Mouse (Mus musculus): ENCODE data around the gene Tmem182. TPM values are rescaled to one million over a fixed set of nuclear protein-coding genes. Genes with fewer than 3 reads are reported as not detected.
A peak's percentile ranks its signal among the peaks of the same experiment; 100 is the strongest.

The Tmem182 gene
- polyA plus RNA-seq, 1 experiment from 2014 or later = 0.16 TPM

DNA sequence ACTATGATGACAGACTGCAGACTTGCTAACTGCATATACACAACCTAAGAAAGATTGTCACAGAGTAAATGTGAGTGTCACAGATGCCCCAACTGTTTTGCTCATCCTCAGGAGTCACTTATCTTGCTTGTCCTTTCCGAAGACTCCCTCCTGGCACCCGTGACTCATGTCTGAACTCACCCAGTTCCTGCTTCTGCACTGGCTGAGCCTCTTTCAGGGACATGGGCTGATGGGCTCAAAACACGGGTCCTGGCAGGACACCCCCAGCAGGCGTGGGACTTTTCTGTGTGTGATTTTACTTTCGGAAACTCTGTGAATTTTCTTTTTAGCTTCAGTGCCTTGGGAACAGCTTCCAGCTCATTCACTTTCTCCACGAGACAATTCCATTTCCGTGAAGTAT lies 20.4 kb downstream of the Tmem182 start:
- ATAC-seq = no peak
- H3K9ac ChIP-seq (ENCODE audit: low read depth, low read length) = no peak overlapping the region
- TF ChIP-seq CTCF (IDR thresholded peaks at IDR 0.05; ENCODE audit: low read depth) = no peak
- 76% methylated on average over 7 of the region's 7 CpGs for WGBS
- no peaks in the 10 kb centered on the region for H3K9me3 ChIP-seq (ENCODE audit: control insufficient read depth)
- H3K4me1 ChIP-seq (replicated peaks; ENCODE audit: control insufficient read depth, insufficient read depth, low read length) = no peaks in the 10 kb centered on the region
- no peaks in the 10 kb centered on the region for H3K36me3 ChIP-seq (ENCODE audit: control insufficient read depth, insufficient read depth)
- no peak overlapping the region for H3K27ac ChIP-seq (ENCODE audit: low read depth, low read length)
- H3K4me3 ChIP-seq (ENCODE audit: low read depth, low read length) = no peak overlapping the region
- no peak overlapping the region for H3K4me2 ChIP-seq (replicated peaks; ENCODE audit: low read depth)
- H3K27me3 ChIP-seq (replicated peaks; ENCODE audit: control insufficient read depth, insufficient read depth, low read length) = no peaks in the 10 kb centered on the region

DNA sequence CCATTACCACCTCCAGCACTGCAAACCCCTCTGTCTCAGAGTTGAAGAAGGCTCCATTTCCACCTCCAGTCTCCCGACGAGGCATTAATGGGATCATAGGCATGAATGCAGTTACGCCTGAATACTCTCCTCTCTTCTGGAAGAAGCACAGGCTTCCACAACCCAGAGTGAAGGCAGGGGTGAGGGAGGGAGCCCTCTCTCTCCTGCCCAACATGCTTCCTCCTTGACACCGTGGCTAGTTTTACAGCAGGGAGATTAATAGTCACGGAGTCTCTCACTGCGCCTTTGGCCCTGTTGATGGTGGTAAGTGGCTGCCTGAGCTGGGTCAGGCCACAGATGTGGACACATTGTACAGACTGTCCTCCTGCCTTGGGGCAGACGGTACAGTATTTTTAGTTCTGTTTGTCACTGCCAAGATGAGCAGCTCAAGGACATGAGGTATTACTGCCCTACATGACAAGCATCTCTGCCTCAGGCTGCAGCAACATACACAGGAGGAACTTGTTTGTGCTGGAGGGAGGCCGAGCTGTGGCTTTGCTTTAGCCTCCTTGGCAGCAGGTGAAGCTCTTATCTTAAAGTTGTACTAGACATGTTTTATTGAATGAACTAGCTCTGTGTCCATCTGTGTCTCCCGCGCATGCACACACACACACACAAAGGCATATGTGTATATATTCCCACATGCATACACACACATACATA lies 24.0 kb downstream of the Tmem182 start:
- Histone ChIP-seq H3K27ac (ENCODE audit: low read depth, low read length) (no peak overlapping the region), H3K27me3 (replicated peaks; ENCODE audit: control insufficient read depth, insufficient read depth, low read length) (no peaks in the 10 kb centered on the region), H3K4me2 (replicated peaks; ENCODE audit: low read depth) (no peak overlapping the region), H3K9me3 (ENCODE audit: control insufficient read depth) (no peaks in the 10 kb centered on the region), H3K4me1 (replicated peaks; ENCODE audit: control insufficient read depth, insufficient read depth, low read length) (no peaks in the 10 kb centered on the region), H3K4me3 (ENCODE audit: low read depth, low read length) (no peak overlapping the region), H3K36me3 (ENCODE audit: control insufficient read depth, insufficient read depth) (no peaks in the 10 kb centered on the region), H3K9ac (ENCODE audit: low read depth, low read length) (no peak overlapping the region)
- ATAC-seq = no peak
- 55% methylated on average over 10 of the region's 10 CpGs for WGBS
- TF ChIP-seq CTCF (IDR thresholded peaks at IDR 0.05; ENCODE audit: low read depth) = no peak

DNA sequence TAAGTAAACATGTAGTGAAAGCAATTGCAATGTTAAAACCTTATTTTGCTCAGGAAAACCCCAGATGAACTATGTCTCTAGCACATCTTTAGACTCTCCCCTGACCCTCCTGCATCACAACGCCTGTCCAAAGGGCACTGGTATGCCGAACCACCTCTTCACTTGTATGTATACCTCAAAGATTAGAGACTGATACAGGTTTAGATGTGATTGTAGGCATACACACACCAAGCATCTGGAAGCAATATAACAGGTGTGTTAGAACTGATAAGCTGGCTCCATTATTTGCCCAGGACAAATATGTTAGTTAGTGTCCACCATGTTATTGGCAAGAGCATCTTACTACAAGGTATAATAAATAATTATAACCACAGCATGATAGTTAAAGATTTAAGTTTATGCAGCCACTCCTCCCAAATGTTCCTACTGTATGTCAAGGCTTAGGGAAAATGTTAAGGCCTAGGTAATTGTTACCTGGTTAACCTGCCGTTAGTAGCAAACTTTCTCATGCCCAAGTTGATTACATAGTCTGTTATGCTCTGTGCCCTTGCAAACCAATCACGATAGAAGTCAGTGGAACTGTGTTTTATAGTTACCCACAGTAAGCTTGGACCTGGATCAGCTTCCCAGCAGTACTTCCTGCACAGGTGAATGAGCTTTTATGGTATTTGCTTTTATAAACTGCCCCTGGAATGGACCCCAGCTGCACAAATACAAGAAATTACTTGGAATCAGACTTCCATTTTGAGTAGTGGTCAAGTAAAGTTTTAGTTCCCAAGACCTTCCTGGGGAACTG lies 25.5 kb downstream of the Tmem182 start:
- 44% methylated on average over 4 of the region's 4 CpGs for WGBS
- Histone ChIP-seq H3K4me1 (replicated peaks; ENCODE audit: control insufficient read depth, insufficient read depth, low read length) (no peaks in the 10 kb centered on the region), H3K4me3 (ENCODE audit: low read depth, low read length) (no peak overlapping the region), H3K9me3 (ENCODE audit: control insufficient read depth) (no peaks in the 10 kb centered on the region), H3K9ac (ENCODE audit: low read depth, low read length) (no peak overlapping the region), H3K27ac (ENCODE audit: low read depth, low read length) (no peak overlapping the region), H3K27me3 (replicated peaks; ENCODE audit: control insufficient read depth, insufficient read depth, low read length) (no peaks in the 10 kb centered on the region), H3K4me2 (replicated peaks; ENCODE audit: low read depth) (no peak overlapping the region), H3K36me3 (ENCODE audit: control insufficient read depth, insufficient read depth) (no peaks in the 10 kb centered on the region)
- peak; percentile 84 for ATAC-seq
- TF ChIP-seq CTCF (IDR thresholded peaks at IDR 0.05; ENCODE audit: low read depth) = no peak

DNA sequence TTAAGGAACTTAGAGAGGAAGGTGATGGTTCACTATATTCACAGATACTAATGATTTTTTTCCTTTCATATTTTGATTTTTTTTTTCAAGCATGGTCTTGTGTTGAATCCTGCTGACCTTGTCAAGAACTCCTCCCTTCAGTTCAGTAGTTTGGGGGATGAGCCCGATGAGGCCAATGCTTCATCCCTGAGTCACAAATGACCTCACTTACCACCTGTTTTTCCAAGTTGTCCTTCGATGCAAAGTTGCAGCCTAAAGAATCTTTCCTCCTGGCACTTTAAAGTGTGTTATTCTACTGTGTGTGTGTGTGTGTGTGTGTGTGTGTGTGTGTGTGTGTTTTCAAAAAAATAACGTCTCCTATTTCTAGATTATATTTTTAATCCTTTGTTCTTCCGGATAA lies 30.1 kb downstream of the Tmem182 start:
- no peaks in the 10 kb centered on the region for H3K4me1 ChIP-seq (replicated peaks; ENCODE audit: control insufficient read depth, insufficient read depth, low read length)
- H3K9me3 ChIP-seq (ENCODE audit: control insufficient read depth) = no peaks in the 10 kb centered on the region
- 82% methylated on average over 4 of the region's 4 CpGs for WGBS
- no peak for TF ChIP-seq CTCF (IDR thresholded peaks at IDR 0.05; ENCODE audit: low read depth)
- H3K27me3 ChIP-seq (replicated peaks; ENCODE audit: control insufficient read depth, insufficient read depth, low read length) = no peaks in the 10 kb centered on the region
- no peak overlapping the region for H3K27ac ChIP-seq (ENCODE audit: low read depth, low read length)
- H3K4me3 ChIP-seq (ENCODE audit: low read depth, low read length) = no peak overlapping the region
- H3K36me3 ChIP-seq (ENCODE audit: control insufficient read depth, insufficient read depth) = no peaks in the 10 kb centered on the region
- no peak for ATAC-seq
- H3K9ac ChIP-seq (ENCODE audit: low read depth, low read length) = no peak overlapping the region
- no peak overlapping the region for H3K4me2 ChIP-seq (replicated peaks; ENCODE audit: low read depth)

DNA sequence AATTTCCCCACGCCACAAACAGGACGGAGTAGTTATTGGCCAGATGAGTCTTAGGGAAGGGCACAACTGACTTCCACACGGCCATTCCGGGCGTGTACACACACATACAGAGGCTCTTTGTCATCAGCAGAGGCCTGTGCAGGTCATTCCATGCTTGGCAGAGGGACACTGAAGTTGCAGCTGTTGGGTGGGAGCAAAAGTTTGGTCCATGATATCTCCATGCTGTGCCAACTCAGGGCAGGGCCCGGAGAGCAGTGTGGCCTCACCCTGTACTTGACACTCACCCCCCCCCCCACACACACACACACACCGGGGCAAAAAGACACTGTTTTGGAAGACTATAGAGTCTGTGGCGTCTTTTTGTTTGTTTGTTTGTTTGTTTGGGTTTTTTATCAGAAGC lies 35.2 kb downstream of the Tmem182 start:
- Histone ChIP-seq H3K4me3 (ENCODE audit: low read depth, low read length) (no peak overlapping the region), H3K9me3 (ENCODE audit: control insufficient read depth) (no peaks in the 10 kb centered on the region), H3K27me3 (replicated peaks; ENCODE audit: control insufficient read depth, insufficient read depth, low read length) (no peaks in the 10 kb centered on the region), H3K36me3 (ENCODE audit: control insufficient read depth, insufficient read depth) (no peaks in the 10 kb centered on the region), H3K4me1 (replicated peaks; ENCODE audit: control insufficient read depth, insufficient read depth, low read length) (no peaks in the 10 kb centered on the region), H3K27ac (ENCODE audit: low read depth, low read length) (no peak overlapping the region), H3K4me2 (replicated peaks; ENCODE audit: low read depth) (no peak overlapping the region), H3K9ac (ENCODE audit: low read depth, low read length) (no peak overlapping the region)
- WGBS = 69% methylated on average over 8 of the region's 8 CpGs
- no peak for TF ChIP-seq CTCF (IDR thresholded peaks at IDR 0.05; ENCODE audit: low read depth)
- no peak for ATAC-seq

DNA sequence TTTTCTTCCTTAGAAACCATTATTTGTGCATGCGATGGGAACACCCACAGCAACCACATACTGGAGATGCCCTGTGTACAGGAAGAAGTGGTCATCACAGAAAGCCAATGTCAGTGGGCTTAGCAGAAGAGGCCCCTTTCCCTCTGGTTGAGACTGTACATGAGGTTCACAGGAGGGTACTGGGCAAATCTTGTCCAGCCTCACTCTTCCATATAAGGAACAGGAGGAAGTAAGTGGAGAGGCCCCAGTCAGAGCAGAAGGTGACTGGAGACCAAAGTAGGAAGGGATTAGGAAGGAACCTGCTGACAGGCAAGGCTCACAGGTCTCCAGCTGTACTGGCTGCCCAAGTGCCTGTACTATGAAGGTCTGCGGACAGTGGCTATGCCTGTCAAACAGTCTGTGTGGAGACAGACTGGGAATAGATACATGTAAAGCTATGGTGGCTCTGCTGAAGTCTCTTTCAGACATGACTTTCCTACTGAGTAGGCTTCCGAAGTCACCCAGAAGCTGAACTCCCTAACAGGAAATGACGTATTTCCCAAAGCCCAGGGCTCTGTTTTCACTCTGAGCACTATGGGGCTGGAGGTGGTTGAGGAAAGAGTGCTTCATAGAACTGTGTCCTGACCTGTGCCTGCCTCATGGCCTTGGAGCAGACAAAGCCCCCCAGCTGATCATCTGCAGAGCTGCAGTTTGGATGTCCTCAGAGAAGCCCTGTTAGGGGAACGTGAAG lies 35.8 kb downstream of the Tmem182 start:
- H3K4me3 ChIP-seq (ENCODE audit: low read depth, low read length) = no peak overlapping the region
- no peaks in the 10 kb centered on the region for H3K27me3 ChIP-seq (replicated peaks; ENCODE audit: control insufficient read depth, insufficient read depth, low read length)
- WGBS = 81% methylated on average over 5 of the region's 5 CpGs
- no peak for ATAC-seq
- H3K36me3 ChIP-seq (ENCODE audit: control insufficient read depth, insufficient read depth) = no peaks in the 10 kb centered on the region
- TF ChIP-seq CTCF (IDR thresholded peaks at IDR 0.05; ENCODE audit: low read depth) = no peak
- H3K4me2 ChIP-seq (replicated peaks; ENCODE audit: low read depth) = no peak overlapping the region
- no peaks in the 10 kb centered on the region for H3K4me1 ChIP-seq (replicated peaks; ENCODE audit: control insufficient read depth, insufficient read depth, low read length)
- no peaks in the 10 kb centered on the region for H3K9me3 ChIP-seq (ENCODE audit: control insufficient read depth)
- H3K9ac ChIP-seq (ENCODE audit: low read depth, low read length) = no peak overlapping the region
- no peak overlapping the region for H3K27ac ChIP-seq (ENCODE audit: low read depth, low read length)

All from intestine, postnatal 0 days (tissue).